Mouse (Mus musculus) CH12.LX (cell line): Measurements from ENCODE around the gene Hist1h2ab. TPM values are rescaled to one million over a fixed set of nuclear protein-coding genes. Genes with fewer than 3 reads are reported as not detected.

Source experiments
- DNase-seq: peaks from one replicate; pipeline ENCODE4 v3.0.0-alpha.2; 2013; ENCODE audit errors: extremely low read depth
- H3K27ac ChIP-seq: 2 replicates; pipeline ENCODE4 v1.5.1; 2012; ENCODE audit warnings: low read depth, mild to moderate bottlenecking, control low read depth, moderate library complexity; ENCODE audit not compliant: insufficient read depth
- H3K27me3 ChIP-seq: replicated peaks from 2 replicates; pipeline ENCODE3; 2012; ENCODE audit warnings: inconsistent platforms
- H3K36me3 ChIP-seq, 2 experiments: replicated peaks in 1 of 2; 2 replicates each; pipeline versions ENCODE3 to v1.6.1; 2012; ENCODE audit warnings: inconsistent platforms in 1 of 2, low read length in 1 of 2, mild to moderate bottlenecking in 1 of 2, mixed read lengths in 1 of 2, moderate library complexity in 1 of 2; ENCODE audit not compliant: control insufficient read depth in 1 of 2, insufficient read depth in 1 of 2
- H3K4me1 ChIP-seq, 2 experiments: 2 replicates each; pipeline ENCODE4 v1.6.1; 2012; ENCODE audit warnings: inconsistent platforms in 1 of 2, moderate library complexity in 1 of 2; ENCODE audit not compliant: insufficient read depth in 2 of 2, control insufficient read depth in 1 of 2
- H3K4me2 ChIP-seq: 2 replicates; pipeline ENCODE4 v1.6.1; 2012; ENCODE audit warnings: low read depth, mild to moderate bottlenecking, control low read depth; ENCODE audit not compliant: poor library complexity, insufficient read depth, severe bottlenecking
- H3K4me3 ChIP-seq, 3 experiments: fragments of 150-350 bp in 1 of 3; sonication (generic) in 1 of 3; replicated peaks in 1 of 3; 2 replicates each; pipeline versions ENCODE3 to v1.5.1; 2011 to 2012; ENCODE audit warnings: low read depth in 2 of 3, low read length in 2 of 3, mild to moderate bottlenecking in 2 of 3, moderate library complexity in 2 of 3, control low read depth in 1 of 3, improper control_type of control experiment in 1 of 3, inconsistent platforms in 1 of 3, mixed read lengths in 1 of 3; ENCODE audit not compliant: poor library complexity in 1 of 3
- H3K79me2 ChIP-seq: replicated peaks from 2 replicates; pipeline ENCODE4 v1.6.1; 2012; ENCODE audit warnings: mild to moderate bottlenecking, moderate library complexity; ENCODE audit not compliant: control insufficient read depth, poor library complexity, insufficient read depth, severe bottlenecking; ENCODE audit errors: extremely low read depth
- H3K9ac ChIP-seq: 2 replicates; pipeline ENCODE4 v1.6.1; 2012; ENCODE audit warnings: low read depth, mild to moderate bottlenecking, control low read depth, moderate library complexity; ENCODE audit not compliant: insufficient read depth
- H3K9me3 ChIP-seq: replicated peaks from 2 replicates; pipeline ENCODE3; 2012; ENCODE audit warnings: low read length, inconsistent platforms, mixed read lengths
- BHLHE40 ChIP-seq: IDR thresholded peaks from 2 replicates; pipeline ENCODE4 v1.6.1; 2011; ENCODE audit warnings: mild to moderate bottlenecking, low read depth, low read length, improper control_type of control experiment
- CHD1 ChIP-seq: IDR thresholded peaks from 2 replicates; pipeline ENCODE4 v1.6.1; 2012; ENCODE audit warnings: low read depth, low read length, improper control_type of control experiment, inconsistent platforms
- CHD2 ChIP-seq: IDR thresholded peaks from 2 replicates; pipeline ENCODE4 v1.6.1; 2011; ENCODE audit warnings: low read length, improper control_type of control experiment
- CTCF ChIP-seq, 2 experiments: IDR thresholded peaks in 1 of 2; conservative IDR thresholded peaks in 1 of 2; 2 replicates each; pipeline ENCODE4 v1.5.1; 2011 to 2012; ENCODE audit warnings: low read depth in 2 of 2, low read length in 2 of 2, improper control_type of control experiment in 1 of 2, inconsistent platforms in 1 of 2, mild to moderate bottlenecking in 1 of 2, moderate library complexity in 1 of 2
- EP300 ChIP-seq: IDR thresholded peaks from 2 replicates; pipeline ENCODE4 v1.6.1; 2011; ENCODE audit warnings: low read length, improper control_type of control experiment
- ETS1 ChIP-seq: conservative IDR thresholded peaks from 2 replicates; pipeline ENCODE4 v1.6.1; 2012; ENCODE audit warnings: low read depth, mild to moderate bottlenecking, inconsistent platforms, low read length, improper control_type of control experiment, moderate library complexity
- HCFC1 ChIP-seq: IDR thresholded peaks from 2 replicates; pipeline ENCODE4 v1.6.1; 2012; ENCODE audit warnings: low read depth, mild to moderate bottlenecking, inconsistent platforms, low read length, improper control_type of control experiment
- IRF4 ChIP-seq: IDR thresholded peaks from 2 replicates; pipeline ENCODE4 v1.6.1; 2014; ENCODE audit warnings: low read depth, mild to moderate bottlenecking, inconsistent platforms, low read length, improper control_type of control experiment
- JUND ChIP-seq: conservative IDR thresholded peaks from 2 replicates; pipeline ENCODE4 v1.6.1; 2011; ENCODE audit warnings: low read depth, low read length, improper control_type of control experiment
- KAT2A ChIP-seq: IDR thresholded peaks from 2 replicates; pipeline ENCODE4 v1.6.1; 2012; ENCODE audit warnings: low read length, improper control_type of control experiment, inconsistent platforms; ENCODE audit not compliant: insufficient replicate concordance
- MAFK ChIP-seq: IDR thresholded peaks from 2 replicates; pipeline ENCODE4 v1.6.1; 2011; ENCODE audit warnings: low read length, improper control_type of control experiment; ENCODE audit not compliant: insufficient replicate concordance
- MEF2A ChIP-seq: IDR thresholded peaks from 2 replicates; pipeline ENCODE4 v1.6.1; 2014; ENCODE audit warnings: low read depth, mild to moderate bottlenecking, inconsistent platforms, low read length, improper control_type of control experiment, borderline replicate concordance
- MXI1 ChIP-seq: IDR thresholded peaks from 2 replicates; pipeline ENCODE4 v1.6.1; 2011; ENCODE audit warnings: mild to moderate bottlenecking, low read depth, low read length, improper control_type of control experiment
- MYC ChIP-seq: IDR thresholded peaks from 2 replicates; pipeline ENCODE4 v1.6.1; 2011; ENCODE audit warnings: low read depth, mild to moderate bottlenecking, improper control_type of control experiment, low read length
- NELFE ChIP-seq: IDR thresholded peaks from 2 replicates; pipeline ENCODE4 v1.6.1; 2011; ENCODE audit warnings: low read depth, low read length, improper control_type of control experiment
- POLR2A ChIP-seq: IDR thresholded peaks from 2 replicates; pipeline ENCODE4 v1.6.1; 2011; ENCODE audit warnings: low read depth, mild to moderate bottlenecking, improper control_type of control experiment, low read length
- POLR2AphosphoS2 ChIP-seq: IDR thresholded peaks from 2 replicates; pipeline ENCODE4 v1.6.1; 2011; ENCODE audit warnings: low read depth, low read length, improper control_type of control experiment
- RAD21 ChIP-seq: IDR thresholded peaks from 2 replicates; pipeline ENCODE4 v1.6.1; 2011; ENCODE audit warnings: low read depth, mild to moderate bottlenecking, low read length, improper control_type of control experiment, moderate library complexity
- RCOR1 ChIP-seq: conservative IDR thresholded peaks from 2 replicates; pipeline ENCODE4 v1.6.1; 2012; ENCODE audit warnings: low read depth, mild to moderate bottlenecking, inconsistent platforms, low read length, improper control_type of control experiment
- SIN3A ChIP-seq: IDR thresholded peaks from 2 replicates; pipeline ENCODE4 v1.6.1; 2012; ENCODE audit warnings: low read length, improper control_type of control experiment, inconsistent platforms
- SMC3 ChIP-seq: IDR thresholded peaks from 2 replicates; pipeline ENCODE4 v1.6.1; 2011; ENCODE audit warnings: low read depth, low read length, improper control_type of control experiment
- TBP ChIP-seq: conservative IDR thresholded peaks from 2 replicates; pipeline ENCODE4 v1.6.1; 2011; ENCODE audit warnings: low read depth, low read length, improper control_type of control experiment
- TCF12 ChIP-seq: IDR thresholded peaks from 2 replicates; pipeline ENCODE4 v1.6.1; 2014; ENCODE audit warnings: low read depth, mild to moderate bottlenecking, inconsistent platforms, low read length, improper control_type of control experiment
- UBTF ChIP-seq: IDR thresholded peaks from 2 replicates; pipeline ENCODE4 v1.6.1; 2012; ENCODE audit warnings: low read depth, mild to moderate bottlenecking, inconsistent platforms, low read length, improper control_type of control experiment, moderate library complexity
- USF2 ChIP-seq: conservative IDR thresholded peaks from 2 replicates; pipeline ENCODE4 v1.6.1; 2011; ENCODE audit warnings: low read depth, low read length, improper control_type of control experiment
- ZMIZ1 ChIP-seq: IDR thresholded peaks from 2 replicates; pipeline ENCODE4 v1.6.1; 2012; ENCODE audit warnings: low read depth, mild to moderate bottlenecking, inconsistent platforms, low read length, improper control_type of control experiment
- dilution Hi-C: fragments of 300-500 bp; cut with MboI; formaldehyde crosslinking; loops from 2 replicates; pipeline ENCODE4 v1.14.3; 2020; ENCODE audit warnings: low sequenced_read_pairs; ENCODE audit not compliant: extremely low pct_unique_long_range_greater_than_20kb, extremely low pct_ligation_motif_present
- in situ Hi-C: fragments of 300-500 bp; cut with MboI; formaldehyde crosslinking; loops from 3 replicates; pipeline ENCODE4 v1.14.3; 2019; ENCODE audit warnings: low sequenced_read_pairs, low pct_ligation_motif_present, low pct_unique_long_range_greater_than_20kb, mixed read lengths
- polyA plus RNA-seq: library from polyadenylated mRNA; unstranded; fragments of >175 nt; gene quantifications from 2 replicates; pipeline ENCODE4 v1.2.1, GENCODE M21; 2012; ENCODE audit warnings: low read depth; ENCODE audit not compliant: insufficient read length
- total RNA-seq, 2 experiments: library from RNA; depleted of rRNA; stranded (reverse); fragments of 300-350 nt in 1 of 2; fragments of >200 nt in 1 of 2; gene quantifications; 2 replicates each; pipeline ENCODE4 v1.2.3; 2012 to 2014

Hist1h2ab gene
- total and polyA plus RNA-seq, 3 experiments = 2.9 to 2,243 (median 32.6) TPM

GRCm38 (mm10) chr13:23792520-23792919, 41.6 kb downstream of the Hist1h2ab start:
- in situ Hi-C loops = no loop called here
- TF ChIP-seq MEF2A = no peak
- no peak for TF ChIP-seq TBP
- TF ChIP-seq CHD2 = no peak
- TF ChIP-seq KAT2A = no peak
- TF ChIP-seq EP300 = no peak
- TF ChIP-seq MXI1 = no peak
- TF ChIP-seq NELFE = no peak
- TF ChIP-seq TCF12 = no peak
- peak; percentile 53; the same call in 1 of the 2 replicates for TF ChIP-seq MYC
- TF ChIP-seq BHLHE40 = no peak
- TF ChIP-seq USF2 = no peak
- TF ChIP-seq SMC3 = peak; percentile 63
- no peak for TF ChIP-seq UBTF
- TF ChIP-seq CTCF (conservative IDR thresholded peaks at IDR 0.05 in 1 of 2, IDR thresholded peaks at IDR 0.05 in 1 of 2; ENCODE audit: low read depth in 2 of 2, low read length in 2 of 2) = peak; percentile 68 to 87
- TF ChIP-seq POLR2A = no peak
- no peak for TF ChIP-seq IRF4
- TF ChIP-seq POLR2AphosphoS2 = no peak
- TF ChIP-seq HCFC1 = no peak
- TF ChIP-seq SIN3A = no peak
- TF ChIP-seq ZMIZ1 = no peak
- peak; percentile 93 for TF ChIP-seq RAD21
- TF ChIP-seq ETS1 = no peak
- no peak for TF ChIP-seq RCOR1
- TF ChIP-seq MAFK = no peak
- TF ChIP-seq, all 38 proteins: peak for 4
- no peaks in the 10 kb centered on the region for H3K36me3 ChIP-seq
- H3K4me3 ChIP-seq = no peak overlapping the region
- H3K27ac ChIP-seq = no peak overlapping the region
- no peaks in the 10 kb centered on the region for H3K27me3 ChIP-seq
- H3K79me2 ChIP-seq = no peaks in the 10 kb centered on the region
- DNase-seq = peak; percentile 63
- H3K4me1 ChIP-seq = no peaks in the 10 kb centered on the region
- no peak overlapping the region for H3K4me2 ChIP-seq
- H3K9me3 ChIP-seq = no peaks in the 10 kb centered on the region
- dilution Hi-C loops = no loop called here
- H3K9ac ChIP-seq = no peak overlapping the region

GRCm38 (mm10) chr13:23799405-23799804, 48.5 kb downstream of the Hist1h2ab start:
- in situ Hi-C loops = no loop called here
- TF ChIP-seq CHD1 (no peak), JUND (no peak)
- TF ChIP-seq, all 38 proteins: peak for 0
- dilution Hi-C loops = no loop called here
- no peak overlapping the region; the same call in 1 of the 2 replicates for H3K4me2 ChIP-seq
- H3K9ac ChIP-seq = no peak overlapping the region
- H3K36me3 ChIP-seq = no peaks in the 10 kb centered on the region
- H3K4me3 ChIP-seq = no peak overlapping the region
- no peaks in the 10 kb centered on the region for H3K9me3 ChIP-seq
- H3K27me3 ChIP-seq = no peaks in the 10 kb centered on the region
- peaks cover 5 to 15% of the 10 kb centered on the region in 2 experiments; a peak in 3 of 4 replicates for H3K4me1 ChIP-seq
- peak; percentile 35 for DNase-seq
- H3K27ac ChIP-seq = no peak overlapping the region
- no peaks in the 10 kb centered on the region for H3K79me2 ChIP-seq

Other genes starting within 250 kb of the Hist1h2ab start
Only the 20 nearest of the 37 such genes appear.
- gene Hist1h2be, start 130.0 kb upstream of the Hist1h2ab start, total RNA-seq (2012; rRNA removed) = 268 and 282 TPM in 2 replicates
- 3.4 and 4.7 TPM in 2 replicates for gene Hist1h2be, start 130.0 kb upstream of the Hist1h2ab start, total RNA-seq (2014; rRNA removed)
- gene Hist1h2be, start 130.0 kb upstream of the Hist1h2ab start, polyA plus RNA-seq = 0.57 and 0.70 TPM in 2 replicates
- 486 and 504 TPM in 2 replicates for gene Hist1h1e, start 128.6 kb upstream of the Hist1h2ab start, total RNA-seq (2012; rRNA removed)
- 12.2 and 18.3 TPM in 2 replicates for gene Hist1h1e, start 128.6 kb upstream of the Hist1h2ab start, total RNA-seq (2014; rRNA removed)
- gene Hist1h1e, start 128.6 kb upstream of the Hist1h2ab start, polyA plus RNA-seq = 1.5 and 1.9 TPM in 2 replicates
- 114 and 122 TPM in 2 replicates for gene Hist1h2ac, start 67.2 kb upstream of the Hist1h2ab start, total RNA-seq (2012; rRNA removed)
- gene Hist1h2ac, start 67.2 kb upstream of the Hist1h2ab start, total RNA-seq (2014; rRNA removed) = 0.96 and 0.97 TPM in 2 replicates
- gene Hist1h2ac, start 67.2 kb upstream of the Hist1h2ab start, polyA plus RNA-seq = 0.14 TPM in 1 of 2 replicates, not detected in the other
- 436 and 456 TPM in 2 replicates for gene Hist1h2bc, start 66.9 kb upstream of the Hist1h2ab start, total RNA-seq (2012; rRNA removed)
- 16.1 and 17.4 TPM in 2 replicates for gene Hist1h2bc, start 66.9 kb upstream of the Hist1h2ab start, total RNA-seq (2014; rRNA removed)
- 1.1 and 2.2 TPM in 2 replicates for gene Hist1h2bc, start 66.9 kb upstream of the Hist1h2ab start, polyA plus RNA-seq
- 0.38 and 0.76 TPM in 2 replicates for gene Hist1h1t, start 55.3 kb upstream of the Hist1h2ab start, total RNA-seq (2012; rRNA removed)
- gene Hist1h1t, start 55.3 kb upstream of the Hist1h2ab start, total RNA-seq (2014; rRNA removed) = not detected in 2 replicates
- not detected in 2 replicates for gene Hist1h1t, start 55.3 kb upstream of the Hist1h2ab start, polyA plus RNA-seq
- 1,176 and 1,374 TPM in 2 replicates for gene Hist1h4c, start 52.7 kb upstream of the Hist1h2ab start, total RNA-seq (2012; rRNA removed)
- gene Hist1h4c, start 52.7 kb upstream of the Hist1h2ab start, total RNA-seq (2014; rRNA removed) = 3.9 and 6.9 TPM in 2 replicates
- 0.76 and 1.2 TPM in 2 replicates for gene Hist1h4c, start 52.7 kb upstream of the Hist1h2ab start, polyA plus RNA-seq
- 0.08 and 0.50 TPM in 2 replicates for gene Hfe, start 40.3 kb upstream of the Hist1h2ab start, total RNA-seq (2012; rRNA removed)
- gene Hfe, start 40.3 kb upstream of the Hist1h2ab start, total RNA-seq (2014; rRNA removed) = 0.16 and 0.39 TPM in 2 replicates
- 0.67 and 1.0 TPM in 2 replicates for gene Hfe, start 40.3 kb upstream of the Hist1h2ab start, polyA plus RNA-seq
- gene Hist1h1c, start 12.3 kb upstream of the Hist1h2ab start, total RNA-seq (2012; rRNA removed) = 568 and 597 TPM in 2 replicates
- gene Hist1h1c, start 12.3 kb upstream of the Hist1h2ab start, total RNA-seq (2014; rRNA removed) = 22.8 and 26.1 TPM in 2 replicates
- gene Hist1h1c, start 12.3 kb upstream of the Hist1h2ab start, polyA plus RNA-seq = 12.5 and 13.2 TPM in 2 replicates
- gene Hist1h3c, start 5.5 kb upstream of the Hist1h2ab start, total RNA-seq (2012; rRNA removed) = 1,821 and 1,847 TPM in 2 replicates
- gene Hist1h3c, start 5.5 kb upstream of the Hist1h2ab start, total RNA-seq (2014; rRNA removed) = 57.5 and 73.1 TPM in 2 replicates
- gene Hist1h3c, start 5.5 kb upstream of the Hist1h2ab start, polyA plus RNA-seq = 5.5 and 7.3 TPM in 2 replicates
- gene Hist1h2bb, start 4.4 kb upstream of the Hist1h2ab start, total RNA-seq (2012; rRNA removed) = 2,544 and 2,852 TPM in 2 replicates
- gene Hist1h2bb, start 4.4 kb upstream of the Hist1h2ab start, total RNA-seq (2014; rRNA removed) = 34.5 and 54.6 TPM in 2 replicates
- 0.53 and 1.3 TPM in 2 replicates for gene Hist1h2bb, start 4.4 kb upstream of the Hist1h2ab start, polyA plus RNA-seq
- 1,913 and 2,096 TPM in 2 replicates for gene Hist1h3b, start 1.1 kb downstream of the Hist1h2ab start, total RNA-seq (2012; rRNA removed)
- 28.9 and 44.0 TPM in 2 replicates for gene Hist1h3b, start 1.1 kb downstream of the Hist1h2ab start, total RNA-seq (2014; rRNA removed)
- 5.4 and 5.5 TPM in 2 replicates for gene Hist1h3b, start 1.1 kb downstream of the Hist1h2ab start, polyA plus RNA-seq
- gene Hist1h4b, start 5.9 kb downstream of the Hist1h2ab start, total RNA-seq (2012; rRNA removed) = 2,309 and 2,552 TPM in 2 replicates
- gene Hist1h4b, start 5.9 kb downstream of the Hist1h2ab start, total RNA-seq (2014; rRNA removed) = 14.3 and 24.8 TPM in 2 replicates
- 3.5 and 11.8 TPM in 2 replicates for gene Hist1h4b, start 5.9 kb downstream of the Hist1h2ab start, polyA plus RNA-seq
- 1,167 and 1,215 TPM in 2 replicates for gene Hist1h4a, start 10.1 kb downstream of the Hist1h2ab start, total RNA-seq (2012; rRNA removed)
- 14.2 and 18.4 TPM in 2 replicates for gene Hist1h4a, start 10.1 kb downstream of the Hist1h2ab start, total RNA-seq (2014; rRNA removed)
- 3.3 and 4.4 TPM in 2 replicates for gene Hist1h4a, start 10.1 kb downstream of the Hist1h2ab start, polyA plus RNA-seq
- 1,392 and 1,471 TPM in 2 replicates for gene Hist1h3a, start 11.3 kb downstream of the Hist1h2ab start, total RNA-seq (2012; rRNA removed)
- gene Hist1h3a, start 11.3 kb downstream of the Hist1h2ab start, total RNA-seq (2014; rRNA removed) = 60.5 and 78.5 TPM in 2 replicates
- 3.2 and 3.9 TPM in 2 replicates for gene Hist1h3a, start 11.3 kb downstream of the Hist1h2ab start, polyA plus RNA-seq
- gene Hist1h1a, start 12.5 kb downstream of the Hist1h2ab start, total RNA-seq (2012; rRNA removed) = 1,163 and 1,722 TPM in 2 replicates
- gene Hist1h1a, start 12.5 kb downstream of the Hist1h2ab start, total RNA-seq (2014; rRNA removed) = 22.2 and 30.9 TPM in 2 replicates
- gene Hist1h1a, start 12.5 kb downstream of the Hist1h2ab start, polyA plus RNA-seq = 1.7 and 2.4 TPM in 2 replicates
- not detected in 2 replicates for gene Trim38, start 18.8 kb downstream of the Hist1h2ab start, total RNA-seq (2012; rRNA removed)
- gene Trim38, start 18.8 kb downstream of the Hist1h2ab start, total RNA-seq (2014; rRNA removed) = not detected in 2 replicates
- gene Trim38, start 18.8 kb downstream of the Hist1h2ab start, polyA plus RNA-seq = 0.11 TPM in 1 of 2 replicates, not detected in the other
- 0.04 TPM in 1 of 2 replicates, not detected in the other for gene Slc17a2, start 55.9 kb downstream of the Hist1h2ab start, total RNA-seq (2012; rRNA removed)
- gene Slc17a2, start 55.9 kb downstream of the Hist1h2ab start, total RNA-seq (2014; rRNA removed) = not detected in 2 replicates
- gene Slc17a2, start 55.9 kb downstream of the Hist1h2ab start, polyA plus RNA-seq = not detected in 2 replicates
- gene Slc17a3, start 88.3 kb downstream of the Hist1h2ab start, total RNA-seq (2012; rRNA removed) = not detected in 2 replicates
- not detected in 2 replicates for gene Slc17a3, start 88.3 kb downstream of the Hist1h2ab start, total RNA-seq (2014; rRNA removed)
- not detected in 2 replicates for gene Slc17a3, start 88.3 kb downstream of the Hist1h2ab start, polyA plus RNA-seq
- not detected in 2 replicates for gene Slc17a1, start 116.6 kb downstream of the Hist1h2ab start, total RNA-seq (2012; rRNA removed)
- not detected in 2 replicates for gene Slc17a1, start 116.6 kb downstream of the Hist1h2ab start, total RNA-seq (2014; rRNA removed)
- gene Slc17a1, start 116.6 kb downstream of the Hist1h2ab start, polyA plus RNA-seq = not detected in 2 replicates
- gene Slc17a4, start 163.9 kb downstream of the Hist1h2ab start, total RNA-seq (2012; rRNA removed) = 0.08 TPM in 1 of 2 replicates, not detected in the other
- gene Slc17a4, start 163.9 kb downstream of the Hist1h2ab start, total RNA-seq (2014; rRNA removed) = 0.23 and 0.35 TPM in 2 replicates
- gene Slc17a4, start 163.9 kb downstream of the Hist1h2ab start, polyA plus RNA-seq = 0.26 and 0.37 TPM in 2 replicates